Mouse (Mus musculus) neural tube, embryonic 15.5 days (tissue): Measurements from ENCODE around the gene Creld1. TPM values are rescaled to one million over a fixed set of nuclear protein-coding genes. Genes with fewer than 3 reads are reported as not detected.

Experiments
- ATAC-seq: fragments of 200-750 bp; cut with Nextera tagmentation; 2 replicates; pipeline ENCODE4 v1.8.0; 2017; ENCODE audit warnings: mild to moderate bottlenecking, moderate TSS enrichment, moderate library complexity; ENCODE audit not compliant: low FRiP score
- H3K27ac ChIP-seq: fragments of 300-500 bp; sonication (generic); replicated peaks from 2 replicates; pipeline ENCODE4 v1.5.1; 2015; ENCODE audit warnings: mild to moderate bottlenecking, inconsistent platforms
- H3K27me3 ChIP-seq: fragments of 300-500 bp; sonication (generic); replicated peaks from 2 replicates; pipeline ENCODE4 v1.6.1; 2015; ENCODE audit warnings: inconsistent platforms
- H3K36me3 ChIP-seq: fragments of 300-500 bp; sonication (generic); 2 replicates; pipeline ENCODE4 v1.6.1; 2015; ENCODE audit warnings: inconsistent platforms
- H3K4me1 ChIP-seq: fragments of 300-500 bp; sonication (generic); 2 replicates; pipeline ENCODE4 v1.6.1; 2015; ENCODE audit warnings: inconsistent platforms
- H3K4me2 ChIP-seq: fragments of 300-500 bp; sonication (generic); 2 replicates; pipeline ENCODE4 v1.6.1; 2015; ENCODE audit warnings: inconsistent platforms, mild to moderate bottlenecking, moderate library complexity
- H3K4me3 ChIP-seq: fragments of 300-500 bp; sonication (generic); replicated peaks from 2 replicates; pipeline ENCODE4 v1.5.1; 2015; ENCODE audit warnings: mild to moderate bottlenecking, inconsistent platforms
- H3K9ac ChIP-seq: fragments of 300-500 bp; sonication (generic); replicated peaks from 2 replicates; pipeline ENCODE4 v1.6.1; 2015; ENCODE audit warnings: mild to moderate bottlenecking, inconsistent platforms
- H3K9me3 ChIP-seq: fragments of 300-500 bp; sonication (generic); replicated peaks from 2 replicates; pipeline ENCODE4 v1.6.1; 2016; ENCODE audit warnings: inconsistent platforms
- WGBS: fragments of 180-500 bp; shearing (Covaris S2); methylation state at CpG from one replicate; pipeline ENCODE4 v1.1.7; 2015; ENCODE audit warnings: mixed read lengths; 5-methylcytosine and 5-hydroxymethylcytosine counted together
- polyA plus RNA-seq: library from polyadenylated mRNA; unstranded; fragments of >200 nt; fragmentation: Nextera tagmentation; extraction: Ambion mirVana; gene quantifications from 2 replicates; pipeline ENCODE4 v1.2.1, GENCODE M21; 2015

The Creld1 gene
- polyA plus RNA-seq = 87.9 and 106 TPM in 2 replicates

DNA sequence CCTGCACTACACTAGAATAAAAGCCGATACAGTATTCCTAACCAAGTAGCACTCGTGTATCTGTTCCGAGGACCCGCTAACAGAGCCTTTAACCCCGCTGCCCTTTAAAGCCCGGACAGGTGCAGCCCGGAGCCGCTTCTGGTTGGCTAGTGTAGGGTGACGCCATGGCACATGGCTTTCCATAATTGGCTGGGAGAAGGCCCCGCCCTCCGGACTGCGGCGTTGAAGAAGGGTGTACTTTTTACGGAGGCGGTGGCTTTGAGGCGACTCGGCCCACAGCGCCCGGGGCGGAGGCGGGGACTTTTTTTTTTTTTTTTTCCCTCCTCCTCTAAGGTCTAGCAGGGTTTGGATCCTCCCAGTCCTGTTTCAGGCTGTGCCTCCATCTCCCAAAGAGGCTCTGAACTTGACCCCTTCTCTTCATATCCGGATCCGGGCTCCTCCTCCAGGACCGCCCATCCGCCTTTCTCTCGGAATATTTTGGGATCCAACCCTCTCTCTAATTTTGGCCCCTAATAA is at the start of gene Creld1:
TSS of gene Creld1 (plus strand) at position 198 of the 516 bp plus-strand sequence.
- H3K4me3 ChIP-seq = peak within 1 kb of the TSS; percentile 55
- H3K27me3 ChIP-seq = no peaks in the 10 kb centered on the region; the same call in 1 of the 2 replicates
- H3K9ac ChIP-seq = peak within 1 kb of the TSS; percentile 89
- H3K4me2 ChIP-seq = peak within 1 kb of the TSS; percentile 78
- no peaks in the 10 kb centered on the region for H3K9me3 ChIP-seq
- WGBS = under 1% methylated on average over 26 of the region's 26 CpGs
- H3K4me1 ChIP-seq = peaks cover 46% of the 10 kb centered on the region
- ATAC-seq = peak; percentile 97
- H3K36me3 ChIP-seq = peaks cover 3% of the 10 kb centered on the region; the same call in 1 of the 2 replicates
- peak within 1 kb of the TSS; percentile 90 for H3K27ac ChIP-seq

DNA sequence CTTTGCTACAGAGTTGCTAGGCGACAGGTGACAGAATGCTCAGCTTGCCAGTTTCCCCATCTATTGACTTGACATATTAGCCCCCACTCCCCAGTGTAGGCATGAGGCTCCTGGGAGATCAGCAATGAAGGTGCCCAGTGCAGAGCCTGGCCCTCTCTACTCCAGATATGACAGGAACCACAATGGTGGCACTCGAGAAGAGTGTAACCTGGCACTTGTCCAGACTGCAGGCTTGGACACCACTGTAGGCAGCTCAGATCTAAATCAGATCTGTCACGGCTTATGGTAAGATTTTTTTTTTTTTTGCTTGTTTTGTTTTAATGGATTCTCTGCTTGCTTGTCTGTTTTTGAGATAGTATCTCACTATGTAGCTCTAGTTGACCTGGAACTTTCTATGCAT is 49.4 kb upstream of the Creld1 start:
- WGBS = 80% methylated on average over 3 of the region's 3 CpGs
- H3K4me3 ChIP-seq = no peak overlapping the region

DNA sequence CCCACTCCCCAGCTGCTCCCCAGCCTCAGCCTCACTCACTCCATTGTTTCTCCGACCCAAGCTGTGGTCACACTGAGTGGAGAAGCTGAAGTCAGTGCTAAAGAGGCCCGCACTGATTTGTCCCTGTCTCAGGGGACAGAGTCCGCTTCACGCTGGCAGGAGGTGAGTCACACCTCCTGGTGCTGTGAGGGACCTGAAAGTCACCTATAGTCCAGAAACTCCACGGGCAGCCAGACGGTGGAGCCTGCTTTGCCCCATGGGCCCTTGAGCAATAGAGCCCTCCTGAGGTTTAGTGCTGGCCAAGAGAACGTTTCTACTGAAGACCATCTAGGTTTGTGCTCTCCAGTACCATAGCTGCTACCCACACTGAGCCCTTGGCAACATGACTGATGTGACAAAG is 48.4 kb upstream of the Creld1 start:
- WGBS = 78% methylated on average over 7 of the region's 7 CpGs
- no peak overlapping the region for H3K27ac ChIP-seq
- ATAC-seq = no peak
- no peaks in the 10 kb centered on the region for H3K27me3 ChIP-seq
- no peaks in the 10 kb centered on the region for H3K36me3 ChIP-seq
- no peak overlapping the region for H3K4me3 ChIP-seq
- H3K4me1 ChIP-seq = no peaks in the 10 kb centered on the region
- no peak overlapping the region for H3K4me2 ChIP-seq
- H3K9me3 ChIP-seq = no peaks in the 10 kb centered on the region
- no peak overlapping the region for H3K9ac ChIP-seq

More for the DNA sequence above, 49.4 kb upstream of the Creld1 start:
- Histone ChIP-seq H3K36me3 (no peaks in the 10 kb centered on the region), H3K4me1 (no peaks in the 10 kb centered on the region), H3K27me3 (no peaks in the 10 kb centered on the region), H3K9me3 (no peaks in the 10 kb centered on the region), H3K9ac (no peak overlapping the region), H3K27ac (no peak overlapping the region), H3K4me2 (no peak overlapping the region)
- ATAC-seq = no peak

DNA sequence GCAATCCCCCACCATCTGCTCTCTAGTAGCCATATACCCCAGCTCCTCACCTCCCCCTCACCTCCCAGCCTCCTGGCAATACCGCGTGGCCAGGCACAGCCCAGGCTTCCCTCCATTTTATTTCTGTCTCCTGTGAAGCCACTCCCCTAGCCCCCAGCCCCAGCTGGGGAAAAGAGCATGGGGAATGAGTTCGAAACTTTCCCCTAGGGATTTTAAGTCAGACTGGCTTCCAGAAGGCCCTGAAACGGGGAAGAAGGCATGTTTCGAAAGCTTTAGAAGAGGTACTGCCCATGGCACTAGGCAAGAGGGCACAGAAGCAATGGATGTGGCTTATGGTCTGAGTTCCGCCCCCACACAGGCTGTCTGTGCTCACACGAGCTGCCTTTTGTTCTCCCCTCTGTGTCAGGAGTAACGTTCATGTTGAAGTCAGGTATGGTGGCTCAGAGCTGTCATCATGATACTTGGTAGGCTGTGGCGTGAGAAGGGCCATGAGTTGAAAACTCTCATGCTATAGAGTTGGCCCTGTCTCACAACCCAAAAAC is 47.4 kb upstream of the Creld1 start, which contains the start of gene Cidec:
TSS of gene Cidec (minus strand) at position 97 of the 542 bp plus-strand sequence.
- Histone ChIP-seq H3K36me3 (no peaks in the 10 kb centered on the region), H3K27ac (no peak within 1 kb of the TSS), H3K27me3 (0 out of 2 replicates have a peak, but pooled peaks cover 3% of the 10 kb centered on the region), H3K4me2 (no peak within 1 kb of the TSS), H3K4me1 (no peaks in the 10 kb centered on the region), H3K4me3 (no peak within 1 kb of the TSS), H3K9me3 (no peaks in the 10 kb centered on the region), H3K9ac (no peak within 1 kb of the TSS)
- no peak for ATAC-seq
- 72% methylated on average over 9 of the region's 9 CpGs for WGBS

DNA sequence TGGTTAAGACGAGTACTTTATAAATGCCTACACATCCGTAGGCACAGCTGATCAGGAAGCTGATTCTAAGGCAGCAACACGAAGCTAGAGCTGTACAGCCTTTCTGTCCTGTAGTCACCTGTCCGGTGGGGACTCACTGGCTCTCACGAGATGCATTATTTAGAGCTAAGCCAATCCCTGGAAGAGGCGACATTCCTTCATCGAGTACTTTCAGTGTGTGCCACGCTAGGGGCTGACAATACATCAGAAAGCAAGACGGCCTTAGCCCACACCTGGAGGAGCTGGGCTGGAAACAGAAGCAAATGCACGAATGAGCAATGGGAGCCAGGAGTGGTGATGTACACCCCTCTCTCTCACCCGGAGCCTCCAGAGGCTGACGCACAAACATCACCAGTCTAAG is 46.0 kb upstream of the Creld1 start:
- no peak overlapping the region for H3K4me3 ChIP-seq
- ATAC-seq = no peak
- no peaks in the 10 kb centered on the region for H3K9me3 ChIP-seq
- peaks cover 5% of the 10 kb centered on the region; the same call in 1 of the 2 replicates for H3K4me1 ChIP-seq
- WGBS = 83% methylated on average over 12 of the region's 12 CpGs
- no peak overlapping the region for H3K9ac ChIP-seq
- H3K27me3 ChIP-seq = 0 out of 2 replicates have a peak, but pooled peaks cover 3% of the 10 kb centered on the region
- H3K36me3 ChIP-seq = no peaks in the 10 kb centered on the region
- H3K27ac ChIP-seq = no peak overlapping the region
- H3K4me2 ChIP-seq = no peak overlapping the region

DNA sequence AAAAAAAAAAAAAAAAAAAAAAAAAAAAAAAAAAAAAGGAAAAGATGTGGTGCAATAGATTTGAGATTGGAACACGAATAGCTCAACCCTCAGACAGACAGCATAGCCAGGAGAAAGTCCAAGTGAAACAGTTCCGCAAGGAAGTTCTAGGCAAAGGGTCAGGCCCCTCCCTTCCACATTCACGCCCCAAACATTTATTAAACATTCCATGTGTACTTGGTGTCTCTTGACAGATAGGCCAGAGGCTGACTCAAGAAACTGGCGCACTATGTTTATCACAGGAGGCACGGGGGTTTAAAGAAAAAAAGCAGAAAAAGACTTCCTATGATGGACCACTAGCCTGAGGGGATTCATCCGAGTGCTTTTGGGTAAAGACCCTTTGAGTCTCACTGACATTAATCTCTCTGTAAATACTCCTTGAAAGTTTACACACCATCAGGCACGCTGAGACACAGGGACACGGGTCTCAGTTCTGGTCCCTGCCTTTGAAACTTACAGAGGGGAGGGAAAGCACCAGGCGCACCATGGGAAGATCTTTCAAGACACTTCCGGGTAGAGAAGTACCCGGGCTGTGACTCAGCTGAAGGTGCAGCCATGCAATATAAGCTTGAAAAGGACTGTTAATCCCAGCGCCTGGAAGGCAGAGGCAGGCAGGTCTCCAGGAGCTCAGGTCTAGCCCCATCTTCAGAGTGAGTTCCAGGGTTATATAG is 44.2 kb upstream of the Creld1 start:
- 65% methylated on average over 12 of the region's 12 CpGs for WGBS
- no peak overlapping the region for H3K4me2 ChIP-seq

GRCm38 (mm10) chr6:113440686-113441085 is 42.4 kb upstream of the Creld1 start:
- peaks cover 15% of the 10 kb centered on the region for H3K4me1 ChIP-seq
- H3K9ac ChIP-seq = no peak overlapping the region
- H3K4me3 ChIP-seq = no peak overlapping the region
- 0 out of 2 replicates have a peak, but pooled peaks cover 3% of the 10 kb centered on the region for H3K27me3 ChIP-seq
- ATAC-seq = no peak
- no peaks in the 10 kb centered on the region; the same call in 1 of the 2 replicates for H3K36me3 ChIP-seq
- no peak overlapping the region for H3K27ac ChIP-seq
- WGBS = 87% methylated on average over 3 of the region's 3 CpGs
- H3K4me2 ChIP-seq = no peak overlapping the region
- H3K9me3 ChIP-seq = no peaks in the 10 kb centered on the region

More for the DNA sequence above, 44.2 kb upstream of the Creld1 start:
- H3K36me3 ChIP-seq = no peaks in the 10 kb centered on the region
- no peak overlapping the region for H3K9ac ChIP-seq
- no peak overlapping the region for H3K4me3 ChIP-seq
- 0 out of 2 replicates have a peak, but pooled peaks cover 3% of the 10 kb centered on the region for H3K27me3 ChIP-seq
- ATAC-seq = no peak
- H3K4me1 ChIP-seq = peaks cover 15% of the 10 kb centered on the region
- no peaks in the 10 kb centered on the region for H3K9me3 ChIP-seq
- no peak overlapping the region for H3K27ac ChIP-seq

- no peak overlapping the region for H3K4me3 ChIP-seq
- H3K4me2 ChIP-seq = no peak overlapping the region
- no peak for ATAC-seq
- peaks cover under 1% of the 10 kb centered on the region; the same call in 1 of the 2 replicates for H3K36me3 ChIP-seq
- no peaks in the 10 kb centered on the region for H3K9me3 ChIP-seq
- 0 out of 2 replicates have a peak, but pooled peaks cover 3% of the 10 kb centered on the region for H3K27me3 ChIP-seq
- H3K27ac ChIP-seq = no peak overlapping the region
- WGBS = 54% methylated on average over 7 of the region's 7 CpGs
- peaks cover 15% of the 10 kb centered on the region for H3K4me1 ChIP-seq
- no peak overlapping the region for H3K9ac ChIP-seq
Observed at GRCm38 (mm10) chr6:113441147-113441680, 41.9 kb upstream of the Creld1 start.

- Histone ChIP-seq H3K9ac (peak overlapping the region; percentile 97), H3K4me2 (peak overlapping the region; percentile 90), H3K27ac (peak overlapping the region; percentile 85), H3K4me3 (peak overlapping the region; percentile 95), H3K36me3 (peaks cover 9% of the 10 kb centered on the region), H3K9me3 (no peaks in the 10 kb centered on the region), H3K4me1 (peaks cover 15% of the 10 kb centered on the region), H3K27me3 (0 out of 2 replicates have a peak, but pooled peaks cover 3% of the 10 kb centered on the region)
- ATAC-seq = peak; percentile 48
- 43% methylated on average over 9 of the region's 9 CpGs for WGBS
Observed at GRCm38 (mm10) chr6:113442087-113442441, 41.0 kb upstream of the Creld1 start.

DNA sequence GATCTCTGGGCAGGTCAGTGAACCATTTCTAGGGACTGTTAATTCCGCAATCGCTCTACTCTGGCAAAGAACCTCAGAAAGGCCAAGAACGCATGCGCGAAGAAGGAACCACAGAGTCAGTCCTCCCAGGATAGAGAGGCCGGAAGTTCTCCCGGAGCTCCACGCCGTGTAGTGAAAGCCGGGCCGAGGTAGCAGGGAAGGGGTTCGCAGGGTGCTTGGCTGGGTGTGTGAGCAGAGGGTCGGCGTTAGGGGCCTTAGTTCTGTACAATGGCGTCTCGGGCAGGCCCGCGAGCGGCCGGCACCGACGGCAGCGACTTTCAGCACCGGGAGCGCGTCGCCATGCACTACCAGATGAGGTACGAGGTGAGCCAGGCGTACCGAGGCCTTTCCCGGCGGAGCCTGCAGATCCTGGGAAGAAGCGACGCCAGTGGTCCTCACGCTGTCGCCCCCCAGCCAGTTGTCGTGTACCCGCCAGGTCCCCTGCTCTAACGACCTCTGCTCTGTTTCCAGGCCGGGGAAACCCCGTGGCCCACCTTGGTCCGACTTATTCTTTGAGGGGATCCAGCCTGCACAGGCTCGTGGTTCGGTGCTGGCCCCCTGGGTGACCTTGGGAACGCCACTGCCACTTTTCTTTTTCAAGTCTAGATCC is 40.5 kb upstream of the Creld1 start, which contains the start of gene Jagn1:
TSS of gene Jagn1 (plus strand) at position 128 of the 649 bp plus-strand sequence.
- H3K27ac ChIP-seq = peak within 1 kb of the TSS; percentile 85
- peaks cover 14% of the 10 kb centered on the region for H3K36me3 ChIP-seq
- peaks cover 15% of the 10 kb centered on the region for H3K4me1 ChIP-seq
- peak within 1 kb of the TSS; percentile 90 for H3K4me2 ChIP-seq
- H3K9me3 ChIP-seq = no peaks in the 10 kb centered on the region
- H3K9ac ChIP-seq = peak within 1 kb of the TSS; percentile 97
- peak within 1 kb of the TSS; percentile 95 for H3K4me3 ChIP-seq
- peak; percentile 94 for ATAC-seq
- under 1% methylated on average over 45 of the region's 45 CpGs for WGBS
- H3K27me3 ChIP-seq = 0 out of 2 replicates have a peak, but pooled peaks cover 3% of the 10 kb centered on the region

- Histone ChIP-seq H3K27ac (peak overlapping the region; percentile 85), H3K4me2 (peak overlapping the region; percentile 90), H3K4me3 (peak overlapping the region; percentile 95), H3K4me1 (peaks cover 15% of the 10 kb centered on the region), H3K27me3 (0 out of 2 replicates have a peak, but pooled peaks cover 3% of the 10 kb centered on the region), H3K36me3 (peaks cover 20% of the 10 kb centered on the region), H3K9ac (peak overlapping the region; percentile 97), H3K9me3 (no peaks in the 10 kb centered on the region)
- WGBS = 50% methylated on average over 12 of the region's 12 CpGs
- ATAC-seq = no peak
Observed at GRCm38 (mm10) chr6:113443091-113443490, 40.0 kb upstream of the Creld1 start.
